Mouse (Mus musculus) olfactory bulb, adult 2 months (tissue): ENCODE measurements around the gene Ipo5. TPM values are rescaled to one million over a fixed set of nuclear protein-coding genes. Genes with fewer than 3 reads are reported as not detected.

Experiments
- H3K27ac ChIP-seq: fragments of 200-500 bp; 2 replicates; pipeline ENCODE4 v1.5.1; 2012; ENCODE audit warnings: low read depth, low read length; ENCODE audit not compliant: insufficient read depth
- H3K4me1 ChIP-seq: fragments of 200-500 bp; 2 replicates; pipeline ENCODE4 v1.6.1; 2012; ENCODE audit warnings: low read length; ENCODE audit not compliant: control insufficient read depth, insufficient read depth
- H3K4me3 ChIP-seq: fragments of 200-500 bp; 2 replicates; pipeline ENCODE4 v1.5.1; 2012; ENCODE audit warnings: mild to moderate bottlenecking, low read depth, low read length, moderate library complexity; ENCODE audit not compliant: insufficient read depth
- CTCF ChIP-seq: fragments of 200-500 bp; IDR thresholded peaks from 2 replicates; pipeline ENCODE4 v1.5.1; 2012; ENCODE audit warnings: low read depth, mild to moderate bottlenecking, low read length, moderate library complexity; ENCODE audit not compliant: insufficient read depth
- POLR2A ChIP-seq: fragments of 200-500 bp; IDR thresholded peaks from 2 replicates; pipeline ENCODE4 v1.6.1; 2012; ENCODE audit warnings: mild to moderate bottlenecking, low read depth, low read length, moderate library complexity; ENCODE audit not compliant: insufficient read depth
- WGBS: fragments of 180-500 bp; shearing (Covaris S2); methylation state at CpG from one replicate; pipeline ENCODE4 v1.1.7; 2018; 5-methylcytosine and 5-hydroxymethylcytosine counted together
- polyA plus RNA-seq: library from polyadenylated mRNA; stranded (reverse); fragments of >200 nt; gene quantifications from 2 replicates; pipeline ENCODE4 v1.2.4, GENCODE M21; 2012; ENCODE audit warnings: low replicate concordance; ENCODE audit not compliant: missing spikeins, insufficient read depth, insufficient read length

Ipo5 gene
- polyA plus RNA-seq, 1 experiment = 73.4 TPM

DNA sequence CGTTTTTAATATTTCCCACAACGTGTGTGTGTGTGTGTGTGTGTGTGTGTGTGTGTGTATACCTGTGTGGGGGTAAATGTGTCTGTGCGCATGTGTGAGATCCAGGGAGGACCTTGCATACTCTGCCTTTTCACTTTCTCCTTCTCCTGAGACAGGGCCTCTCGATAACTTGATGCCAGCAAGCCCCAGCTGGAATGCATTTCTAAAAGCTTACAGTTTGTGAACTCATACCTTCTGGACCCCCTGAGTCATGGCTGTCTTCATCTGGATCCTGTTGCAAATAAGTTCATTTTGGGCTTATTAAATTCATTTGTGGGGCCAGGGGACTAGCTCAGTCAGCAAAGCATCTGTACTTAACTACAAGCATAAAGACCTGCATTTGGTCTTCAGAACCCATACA lies 57.7 kb downstream of the Ipo5 start:
- no peak overlapping the region for H3K27ac ChIP-seq
- TF ChIP-seq CTCF = no peak
- no peak for TF ChIP-seq POLR2A
- H3K4me3 ChIP-seq = no peak overlapping the region
- WGBS = 97% methylated on average over 4 of the region's 4 CpGs
- no peaks in the 10 kb centered on the region for H3K4me1 ChIP-seq

DNA sequence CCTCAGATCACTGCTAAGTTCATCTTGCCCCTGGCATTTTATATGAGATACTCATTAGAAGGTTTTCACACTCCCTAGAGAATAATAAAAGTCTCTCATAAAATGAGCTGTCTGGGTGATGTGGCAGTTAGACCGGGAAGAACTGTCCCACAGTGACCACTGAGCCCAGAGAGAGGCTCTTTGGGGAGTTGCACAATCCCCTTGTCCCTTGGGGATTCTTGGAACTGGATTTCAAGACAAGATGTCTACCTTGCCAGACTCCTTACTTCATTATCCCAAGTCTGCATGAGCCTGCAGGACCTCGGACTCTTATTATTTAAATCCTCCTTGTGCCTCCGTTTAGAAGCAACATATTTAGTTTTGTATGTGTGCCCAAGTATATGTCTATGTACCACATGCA lies 58.6 kb downstream of the Ipo5 start:
- TF ChIP-seq POLR2A (no peak), CTCF (no peak)
- Histone ChIP-seq H3K4me1 (no peaks in the 10 kb centered on the region), H3K4me3 (no peak overlapping the region), H3K27ac (no peak overlapping the region)
- WGBS = 84% methylated on average over 3 of the region's 3 CpGs

DNA sequence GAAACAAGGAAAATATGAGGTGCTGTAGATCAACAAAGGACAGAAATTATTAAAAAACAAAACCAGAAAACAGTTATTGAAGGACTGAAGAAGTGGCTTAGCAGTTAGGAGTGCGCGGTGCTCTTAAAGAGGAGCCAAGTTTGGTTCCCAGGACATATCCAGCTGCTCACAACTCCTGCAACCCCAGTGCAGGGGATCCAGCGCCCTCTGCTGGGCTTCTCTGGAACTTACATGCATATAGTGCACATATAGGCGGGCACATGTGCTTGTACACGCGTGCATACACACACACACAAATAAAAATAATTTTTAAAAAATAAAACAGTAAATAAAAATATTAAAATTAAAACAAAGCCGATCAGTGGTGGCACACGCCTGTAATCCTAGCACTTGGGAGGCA lies 59.6 kb downstream of the Ipo5 start:
- no peak for TF ChIP-seq POLR2A
- 0 out of 2 replicates have a peak, but pooled peaks have one; percentile 24 for TF ChIP-seq CTCF
- H3K4me1 ChIP-seq = no peaks in the 10 kb centered on the region
- no peak overlapping the region for H3K4me3 ChIP-seq
- no peak overlapping the region for H3K27ac ChIP-seq
- WGBS = 81% methylated on average over 8 of the region's 8 CpGs

DNA sequence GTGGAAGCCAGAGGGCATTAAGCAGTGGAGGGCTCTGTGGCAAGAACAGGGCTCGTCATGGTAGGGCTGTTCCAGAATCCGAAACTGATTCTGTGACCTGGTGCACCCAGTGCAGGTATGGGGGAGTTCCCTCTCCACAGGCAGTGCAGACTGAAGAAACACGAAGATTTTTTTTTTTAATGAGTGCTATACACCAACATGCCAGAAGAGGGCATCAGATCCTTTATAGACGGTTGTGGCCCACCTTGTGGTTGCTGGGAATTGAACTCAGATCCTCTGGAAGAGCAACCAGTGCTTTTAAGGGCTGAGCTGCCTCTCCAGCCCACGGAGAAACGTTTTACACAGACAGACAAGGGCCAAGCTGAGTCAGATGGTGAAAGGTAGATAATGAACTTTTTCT lies 60.3 kb downstream of the Ipo5 start:
- H3K4me3 ChIP-seq = no peak overlapping the region
- no peak for TF ChIP-seq POLR2A
- 0 out of 2 replicates have a peak, but pooled peaks have one; percentile 4 for TF ChIP-seq CTCF
- WGBS = 70% methylated on average over 6 of the region's 6 CpGs
- no peak overlapping the region for H3K27ac ChIP-seq
- no peaks in the 10 kb centered on the region for H3K4me1 ChIP-seq

DNA sequence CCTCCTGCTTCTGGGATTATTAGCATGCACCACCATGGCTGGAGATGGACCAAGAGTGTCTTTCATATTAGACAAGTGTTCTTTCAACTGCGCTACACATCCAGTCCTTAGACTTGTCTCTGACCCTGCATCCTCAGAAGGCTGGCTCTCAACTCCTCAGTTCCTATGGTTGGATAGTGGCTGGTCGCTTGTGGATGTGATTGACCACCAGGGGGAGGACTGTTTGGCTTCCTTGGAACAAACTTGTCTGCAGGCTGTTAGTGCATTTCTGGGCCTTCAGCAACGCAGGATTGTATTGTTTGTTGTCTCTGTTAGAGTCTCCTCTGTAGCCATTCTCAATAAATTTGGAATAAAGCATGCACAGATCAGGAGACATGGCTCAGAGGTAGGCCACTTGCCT lies 68.5 kb downstream of the Ipo5 start:
- 0 out of 2 replicates have a peak, but pooled peaks cover 3% of the 10 kb centered on the region for H3K4me1 ChIP-seq
- no peak overlapping the region for H3K27ac ChIP-seq
- WGBS = 51% methylated on average over 3 of the region's 3 CpGs
- no peak for TF ChIP-seq CTCF
- H3K4me3 ChIP-seq = no peak overlapping the region

DNA sequence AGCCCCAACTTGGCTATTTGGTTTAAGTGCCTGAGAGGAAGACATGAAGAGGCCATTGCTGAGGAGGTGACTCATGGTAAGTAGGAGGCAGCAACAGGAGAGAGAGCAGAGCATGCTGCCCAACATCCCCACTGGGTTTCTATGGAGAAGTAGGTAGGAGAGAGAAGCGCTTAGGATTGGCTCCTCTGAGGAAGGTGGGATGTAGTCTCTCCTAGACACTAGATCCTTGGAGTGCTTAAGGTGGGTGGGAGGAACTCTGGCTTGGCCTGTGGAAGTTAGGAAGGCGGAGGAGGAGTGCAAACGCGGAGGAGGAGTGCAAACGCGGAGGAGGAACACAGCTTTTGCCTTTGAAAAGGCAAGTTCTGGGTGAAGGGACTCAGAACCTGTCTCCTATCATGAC lies 78.1 kb downstream of the Ipo5 start:
- 50% methylated on average over 6 of the region's 6 CpGs for WGBS
- Histone ChIP-seq H3K4me1 (peaks cover 5% of the 10 kb centered on the region), H3K27ac (no peak overlapping the region)

More for the DNA sequence above, 78.1 kb downstream of the Ipo5 start:
- H3K4me3 ChIP-seq = no peak overlapping the region
- no peak for TF ChIP-seq POLR2A
- no peak for TF ChIP-seq CTCF

Other genes with a start within 250 kb of the Ipo5 start
- not detected in 2 replicates for gene Farp1, start 124.0 kb downstream of the Ipo5 start, polyA plus RNA-seq